Comparison of ENCODE assay signal across 22 mouse cellular contexts in the genomic region with DNA sequence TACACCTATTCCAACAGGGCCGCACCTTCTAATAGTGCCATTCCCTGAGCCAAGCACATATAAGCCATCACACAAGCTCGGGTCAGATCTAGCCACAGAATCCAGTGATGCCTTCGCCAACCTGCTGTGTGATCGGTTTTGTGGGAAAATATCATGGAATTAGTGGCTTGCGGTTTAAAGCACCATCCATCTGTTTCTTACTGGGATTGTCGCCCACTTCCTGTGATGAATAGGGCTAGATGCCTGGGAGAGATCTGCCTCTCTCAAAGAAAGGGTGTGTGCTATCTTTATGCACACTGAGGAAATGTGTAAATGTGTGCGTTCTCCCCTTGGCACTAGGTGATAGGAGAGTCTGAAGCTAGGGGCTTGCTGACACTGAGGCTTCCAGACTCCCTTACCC.
DNase-seq lines count a peak whose midpoint lies in the region; ATAC-seq and TF ChIP-seq lines count a peak whose summit lies in the region.
"Had no signal": no experiment of that assay in that cellular context is flagged by ENCODE, and none has a peak within 500 bp of the region (broad histone marks: within the 10 kb centered on the region; RNA-seq: fewer than 3 reads in every experiment).

No protein-coding gene starts in this region.

- DNase-seq in cerebellum, postnatal 14 days = peak; percentile 38 to 51
- no peak for DNase-seq in cerebellum, adult 9-11 months
- peak; percentile 54 for DNase-seq in forebrain, postnatal 0 days
- no peak for DNase-seq in forebrain, embryonic 10.5 days (ENCODE audit: extremely low spot score, low spot score)
- DNase-seq in brain, adult 2 months (ENCODE audit: low read depth, low spot score) = peak; percentile 21
- DNase-seq in liver = no peak
- DNase-seq: adrenal gland, adult 8-10 months; adrenal gland, postnatal 14 days; adrenal gland, postnatal 36 days; B cell, adult 2 months; cerebellum, adult 11-12 months; cerebellum, adult 2 months; cerebellum, adult 9-10 months; cerebellum, postnatal 25 days had no signal

- no peak overlapping the region for H3K27ac ChIP-seq in forebrain, postnatal 0 days (ENCODE audit: low read depth, low read length)
- no peak overlapping the region for H3K27ac ChIP-seq in forebrain, embryonic 10.5 days
- H3K27ac ChIP-seq: embryonic facial prominence, embryonic 10.5 days; embryonic facial prominence, embryonic 12.5 days; forebrain, embryonic 13.5 days had no signal

- no peak for ATAC-seq in forebrain, postnatal 0 days
- ATAC-seq: activated CD4-positive, CD25-positive, alpha-beta regulatory T cell, adult 4 months; CD4-positive, CD25-positive, alpha-beta regulatory T cell, adult 4 months; forebrain, embryonic 13.5 days; forebrain, embryonic 16.5 days; Patski had no signal

- no peaks in the 10 kb centered on the region for H3K4me1 ChIP-seq in forebrain, postnatal 0 days (ENCODE audit: insufficient read depth)
- H3K4me1 ChIP-seq in forebrain, embryonic 10.5 days = no peaks in the 10 kb centered on the region
- H3K4me1 ChIP-seq: forebrain, embryonic 13.5 days had no signal

- no peak for TF ChIP-seq CTCF in forebrain, postnatal 0 days (IDR thresholded peaks at IDR 0.05; ENCODE audit: low read depth)

- no peak overlapping the region for H3K9ac ChIP-seq in forebrain, postnatal 0 days
- H3K9ac ChIP-seq: embryonic facial prominence, embryonic 12.5 days; forebrain, embryonic 13.5 days had no signal

- no peaks in the 10 kb centered on the region for H3K27me3 ChIP-seq in forebrain, postnatal 0 days (ENCODE audit: insufficient read depth, low read length)
- H3K27me3 ChIP-seq in forebrain, embryonic 10.5 days (ENCODE audit: poor library complexity, severe bottlenecking) = peaks cover 3% of the 10 kb centered on the region; the same call in 1 of the 2 replicates
- H3K27me3 ChIP-seq: Patski had no signal

- H3K36me3 ChIP-seq in forebrain, postnatal 0 days (ENCODE audit: insufficient read depth) = no peaks in the 10 kb centered on the region
- H3K36me3 ChIP-seq in forebrain, embryonic 10.5 days (replicated peaks) = no peaks in the 10 kb centered on the region
- H3K36me3 ChIP-seq: embryonic facial prominence, embryonic 10.5 days; embryonic facial prominence, embryonic 12.5 days; G1E had no signal

- H3K9me3 ChIP-seq in forebrain, postnatal 0 days (ENCODE audit: low read length) = no peaks in the 10 kb centered on the region
- peaks cover 6% of the 10 kb centered on the region; the same call in 1 of the 2 replicates for H3K9me3 ChIP-seq in forebrain, embryonic 10.5 days
- H3K9me3 ChIP-seq: embryonic facial prominence, embryonic 12.5 days; forebrain, embryonic 13.5 days; G1E had no signal

- H3K4me3 ChIP-seq in forebrain, postnatal 0 days (ENCODE audit: low read depth, low read length) = no peak overlapping the region
- H3K4me3 ChIP-seq in forebrain, embryonic 10.5 days = no peak overlapping the region
- H3K4me3 ChIP-seq: embryonic facial prominence, embryonic 10.5 days; embryonic facial prominence, embryonic 12.5 days; forebrain, embryonic 13.5 days had no signal

- no peak overlapping the region for H3K4me2 ChIP-seq in forebrain, postnatal 0 days (ENCODE audit: low read depth)
- H3K4me2 ChIP-seq: embryonic facial prominence, embryonic 12.5 days; forebrain, embryonic 13.5 days had no signal

- WGBS in forebrain, postnatal 0 days = 74% methylated on average over 7 of the region's 7 CpGs
- WGBS in forebrain, embryonic 10.5 days = 92% methylated on average over 7 of the region's 7 CpGs

Comparison
In these comparisons a context has a peak if more than half of its experiments do, and no peak if none do; other contexts are left out.
1. DNase-seq: peak in cerebellum, postnatal 14 days (2 of 2), forebrain, postnatal 0 days (single experiment) and brain, adult 2 months (single experiment); none in cerebellum, adult 9-11 months (single experiment), forebrain, embryonic 10.5 days (single experiment) and liver (single experiment).